Mouse (Mus musculus) CH12.LX (cell line): ENCODE data around the gene Hist2h3c1.

Source experiments
- CTCF ChIP-seq, 2 experiments: IDR thresholded peaks in 1 of 2; conservative IDR thresholded peaks in 1 of 2; 2 replicates each; pipeline ENCODE4 v1.5.1; 2011 to 2012; ENCODE audit warnings: low read depth in 2 of 2, low read length in 2 of 2, improper control_type of control experiment in 1 of 2, inconsistent platforms in 1 of 2, mild to moderate bottlenecking in 1 of 2, moderate library complexity in 1 of 2
- MAFK ChIP-seq: IDR thresholded peaks from 2 replicates; pipeline ENCODE4 v1.6.1; 2011; ENCODE audit warnings: low read length, improper control_type of control experiment; ENCODE audit not compliant: insufficient replicate concordance
- POLR2A ChIP-seq: IDR thresholded peaks from 2 replicates; pipeline ENCODE4 v1.6.1; 2011; ENCODE audit warnings: low read depth, mild to moderate bottlenecking, improper control_type of control experiment, low read length
- SMC3 ChIP-seq: IDR thresholded peaks from 2 replicates; pipeline ENCODE4 v1.6.1; 2011; ENCODE audit warnings: low read depth, low read length, improper control_type of control experiment
- USF1 ChIP-seq: IDR thresholded peaks from 2 replicates; pipeline ENCODE4 v1.6.1; 2014; ENCODE audit warnings: low read depth, mild to moderate bottlenecking, inconsistent platforms, low read length, improper control_type of control experiment
- ZKSCAN1 ChIP-seq: IDR thresholded peaks from 2 replicates; pipeline ENCODE4 v1.6.1; 2012; ENCODE audit warnings: low read depth, inconsistent platforms, low read length, improper control_type of control experiment, borderline replicate concordance

DNA sequence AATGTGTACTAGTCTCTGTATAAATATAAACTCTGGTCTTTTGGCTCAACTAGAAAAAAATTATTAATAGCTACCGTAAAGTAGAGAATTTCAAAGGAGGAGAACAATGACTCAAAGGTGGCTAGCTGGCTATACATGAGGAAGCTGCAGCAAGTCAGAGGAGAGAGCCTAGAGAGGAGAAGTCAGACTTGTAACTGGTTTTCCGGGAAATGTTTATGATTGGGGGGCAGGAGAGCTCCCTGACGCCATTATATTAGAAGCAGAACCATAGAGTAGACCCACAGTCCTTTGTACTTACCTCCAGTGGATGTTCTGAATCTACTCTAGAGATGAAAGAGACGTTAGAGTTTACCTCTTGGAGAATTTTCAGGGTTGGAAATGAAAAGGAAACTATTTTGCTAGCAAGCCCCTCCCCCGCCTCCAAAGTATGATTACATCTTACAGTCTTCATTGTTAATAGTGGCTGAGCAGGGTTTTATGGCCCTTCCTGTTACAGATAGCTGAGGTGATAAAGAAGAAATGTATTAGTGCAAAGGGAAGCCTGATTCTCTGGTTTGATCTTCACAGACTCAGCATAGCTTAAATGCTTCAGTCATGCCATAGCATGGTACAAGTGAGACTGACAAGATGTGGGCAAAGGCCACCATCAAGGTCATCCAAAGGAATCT is 9.6 kb downstream of the Hist2h3c1 start:
- no peak for TF ChIP-seq MAFK
- TF ChIP-seq SMC3: no peak
- TF ChIP-seq POLR2A: no peak
- no peak for TF ChIP-seq ZKSCAN1
- no peak for TF ChIP-seq CTCF (conservative IDR thresholded peaks at IDR 0.05 in 1 of 2, IDR thresholded peaks at IDR 0.05 in 1 of 2; ENCODE audit: low read depth in 2 of 2, low read length in 2 of 2)
- TF ChIP-seq USF1: no peak
